Mouse (Mus musculus) thymus, adult 2 months (tissue): ENCODE data around the gene Sfswap.
"Not testable (repeated sequence)": the region's sequence is repeated elsewhere in the genome, so short reads cannot be mapped to it uniquely, and the experiment has no call there.

Experiments used
- CTCF ChIP-seq: fragments of 200-500 bp; IDR thresholded peaks from 2 replicates; pipeline ENCODE4 v1.5.1; 2012; ENCODE audit warnings: mild to moderate bottlenecking, control low read depth, low read length, moderate library complexity, borderline replicate concordance; ENCODE audit not compliant: control insufficient read depth, poor library complexity, insufficient read depth; ENCODE audit errors: extremely low read depth
- POLR2A ChIP-seq: fragments of 200-500 bp; IDR thresholded peaks from 2 replicates; pipeline ENCODE4 v1.6.1; 2012; ENCODE audit warnings: mild to moderate bottlenecking, low read length, control low read depth, moderate library complexity; ENCODE audit not compliant: control insufficient read depth, poor library complexity, insufficient read depth; ENCODE audit errors: extremely low read depth

DNA sequence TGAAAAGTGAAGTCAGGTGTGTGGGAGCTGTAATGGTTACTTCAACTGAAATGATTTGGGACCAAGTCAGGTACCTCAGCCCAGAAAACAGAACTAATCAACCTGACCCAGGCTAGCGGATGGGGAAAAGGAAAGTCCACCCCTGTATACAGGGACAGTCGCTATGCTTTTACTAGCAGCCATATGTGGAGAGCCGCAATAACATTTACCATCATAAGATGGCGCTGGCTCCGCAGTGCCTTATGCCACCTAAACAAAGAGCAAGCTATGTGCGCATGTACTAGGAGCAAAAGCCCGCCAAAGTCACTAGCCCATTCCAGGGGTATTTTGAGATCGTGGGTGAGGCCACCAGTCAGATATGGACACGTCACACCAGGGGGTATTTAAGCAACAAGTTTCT lies 119.6 kb downstream of the Sfswap start:
- TF ChIP-seq POLR2A, CTCF: not testable (repeated sequence)
